Mouse (Mus musculus): ENCODE measurements around the gene Golt1a.

DNA sequence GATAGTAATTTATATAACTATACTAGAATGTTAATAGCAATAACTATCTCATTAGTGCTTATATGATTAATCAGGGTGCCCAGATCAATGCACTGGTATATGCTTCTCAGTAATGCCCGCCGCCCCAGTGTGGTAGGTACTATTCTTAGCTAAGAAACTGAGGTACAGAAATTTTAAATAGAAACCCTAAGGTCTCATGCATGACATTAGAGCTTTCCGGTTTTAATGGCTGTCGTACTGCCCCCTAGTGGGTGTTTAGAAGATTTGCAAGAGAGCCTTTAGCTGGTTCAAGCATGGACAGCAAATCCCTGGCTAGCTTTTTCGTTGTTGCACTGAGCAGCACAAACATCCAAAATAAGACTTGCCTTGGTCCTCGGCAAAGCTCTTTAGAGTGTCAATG, 2.3 kb upstream of the Golt1a start:
- TF ChIP-seq CHD1 (IDR thresholded peaks at IDR 0.05; ENCODE audit: low read depth, low read length) (no peak), RCOR1 (IDR thresholded peaks at IDR 0.05; ENCODE audit: low read depth, low read length) (no peak), CTCF (IDR thresholded peaks at IDR 0.05 in 2 of 3, conservative IDR thresholded peaks at IDR 0.05 in 1 of 3; ENCODE audit: control insufficient read depth in 1 of 3, insufficient read depth in 1 of 3, low read depth in 2 of 3, low read length in 3 of 3, poor library complexity in 1 of 3, severe bottlenecking in 1 of 3) (peak; percentile 61 to 87 (median 69)), RAD21 (IDR thresholded peaks at IDR 0.05; ENCODE audit: low read depth, low read length) (peak; percentile 65), POLR2A (IDR thresholded peaks at IDR 0.05; ENCODE audit: control insufficient read depth in 1 of 2, insufficient read depth in 1 of 2, low read depth in 1 of 2, low read length in 2 of 2, poor library complexity in 1 of 2) (no peak), ZKSCAN1 (IDR thresholded peaks at IDR 0.05; ENCODE audit: low read depth, low read length) (no peak)

Measured in MEL (cell line).